Mouse (Mus musculus) adipocyte (in vitro differentiated cells): ENCODE measurements around the gene Pih1d1.

Experiments
- DNase-seq: peaks from one replicate; pipeline ENCODE4 v3.0.0-alpha.2; 2016; ENCODE audit warnings: low spot score

Gene Pih1d1

DNA sequence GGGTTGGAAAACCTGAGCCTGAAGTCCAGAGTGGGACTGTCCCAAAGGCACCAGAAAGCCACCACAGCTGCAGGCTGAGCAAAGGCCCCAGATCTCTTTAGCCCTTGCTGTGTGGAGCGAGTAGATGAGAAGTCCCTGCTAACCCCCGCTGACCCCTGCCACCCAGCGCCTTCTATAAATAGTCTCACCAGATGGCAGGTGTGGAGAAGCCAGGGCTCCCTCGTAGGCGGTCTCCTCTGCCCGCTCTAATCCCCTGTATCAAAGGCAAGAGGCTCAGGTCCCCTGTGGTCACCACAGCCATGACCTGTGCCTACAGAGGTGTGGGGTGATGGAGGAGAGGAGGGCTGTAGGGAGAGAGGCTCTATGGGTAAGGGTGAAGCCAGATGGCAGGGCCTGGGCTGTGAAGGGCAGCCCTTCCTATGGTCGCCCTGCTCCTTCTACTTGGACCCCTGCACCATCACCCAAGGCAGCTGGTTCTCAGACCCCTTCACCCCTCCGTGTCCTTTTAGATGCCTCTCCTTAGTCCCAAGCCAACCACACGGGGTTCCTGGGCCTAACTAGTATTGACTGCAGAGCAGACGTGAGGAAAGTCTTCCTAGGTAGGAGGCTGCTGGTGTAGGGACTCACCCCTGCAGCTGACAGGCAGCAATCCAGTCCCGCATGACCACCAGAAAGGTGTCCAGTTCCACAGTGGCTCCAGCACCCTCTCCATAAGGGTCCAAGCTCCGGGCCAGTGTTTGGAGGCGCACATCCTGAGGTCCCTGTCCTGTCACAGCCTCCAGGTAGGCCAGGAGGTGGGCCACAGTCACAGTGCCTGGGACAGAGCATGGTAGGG, 41.5 kb downstream of the Pih1d1 start:
- no peak for DNase-seq

DNA sequence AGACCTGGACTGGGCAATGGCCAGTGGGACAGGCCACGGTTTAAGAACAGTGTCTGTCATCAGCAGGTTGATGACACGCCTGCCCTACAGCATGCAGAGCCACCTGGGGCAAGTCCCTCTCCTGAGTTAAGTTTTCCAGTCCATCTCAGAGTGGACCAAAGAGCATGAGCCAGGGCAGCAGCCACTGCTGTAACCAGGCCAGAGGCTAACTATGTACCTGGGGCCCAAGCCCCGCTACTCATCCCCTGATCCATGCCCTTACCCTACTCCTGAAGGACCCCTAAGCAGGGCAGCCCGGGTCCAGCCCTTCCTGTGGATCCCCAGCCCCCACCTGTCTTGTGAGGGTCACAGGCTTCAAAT, 42.1 kb downstream of the Pih1d1 start:
- no peak for DNase-seq

- no peak for DNase-seq
Measured at GRCm38 (mm10) chr7:45196994-45197393, 42.9 kb downstream of the Pih1d1 start.

DNA sequence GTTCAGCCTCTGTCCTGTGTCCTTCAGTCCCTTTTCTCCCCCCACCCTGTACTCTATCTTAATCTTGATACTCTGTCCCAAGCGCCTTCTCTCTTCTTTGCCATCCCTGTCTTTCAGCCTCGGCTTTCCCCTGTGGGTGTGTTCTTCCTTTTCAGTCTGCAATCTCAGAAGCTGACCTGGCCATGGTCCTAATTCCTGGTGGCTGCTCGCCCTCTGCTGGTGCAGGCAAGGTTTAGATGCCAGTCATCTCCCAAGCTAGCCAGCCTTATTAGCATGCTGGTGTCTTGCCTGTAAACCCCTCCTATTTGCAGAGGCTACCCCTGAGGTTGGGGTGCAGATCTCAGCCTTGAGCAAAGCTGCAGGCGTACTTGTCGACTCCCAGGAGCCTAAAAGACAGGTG, 44.3 kb downstream of the Pih1d1 start:
- peak; percentile 82 for DNase-seq

DNA sequence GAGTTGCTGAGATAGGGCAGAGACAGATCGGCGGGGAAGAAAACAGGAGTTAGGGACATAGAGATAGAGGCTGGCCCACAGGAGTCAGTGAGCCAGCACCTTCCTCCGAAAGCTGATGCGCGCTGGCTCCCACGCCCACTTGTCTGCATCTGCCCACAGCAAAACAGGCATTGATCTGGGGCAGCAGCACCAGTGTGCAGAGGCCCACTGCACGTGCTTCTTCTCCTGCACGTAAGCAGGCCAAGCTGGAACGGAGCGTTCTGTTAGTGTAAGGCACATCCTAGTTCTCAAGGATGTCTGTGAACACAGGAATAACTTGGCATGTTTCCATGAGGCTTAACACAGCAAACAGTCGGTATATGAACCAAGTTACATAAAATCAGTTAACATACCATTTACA, 44.9 kb downstream of the Pih1d1 start:
- no peak for DNase-seq

- DNase-seq = no peak
Measured at GRCm38 (mm10) chr7:45202654-45203053, 48.6 kb downstream of the Pih1d1 start.

DNA sequence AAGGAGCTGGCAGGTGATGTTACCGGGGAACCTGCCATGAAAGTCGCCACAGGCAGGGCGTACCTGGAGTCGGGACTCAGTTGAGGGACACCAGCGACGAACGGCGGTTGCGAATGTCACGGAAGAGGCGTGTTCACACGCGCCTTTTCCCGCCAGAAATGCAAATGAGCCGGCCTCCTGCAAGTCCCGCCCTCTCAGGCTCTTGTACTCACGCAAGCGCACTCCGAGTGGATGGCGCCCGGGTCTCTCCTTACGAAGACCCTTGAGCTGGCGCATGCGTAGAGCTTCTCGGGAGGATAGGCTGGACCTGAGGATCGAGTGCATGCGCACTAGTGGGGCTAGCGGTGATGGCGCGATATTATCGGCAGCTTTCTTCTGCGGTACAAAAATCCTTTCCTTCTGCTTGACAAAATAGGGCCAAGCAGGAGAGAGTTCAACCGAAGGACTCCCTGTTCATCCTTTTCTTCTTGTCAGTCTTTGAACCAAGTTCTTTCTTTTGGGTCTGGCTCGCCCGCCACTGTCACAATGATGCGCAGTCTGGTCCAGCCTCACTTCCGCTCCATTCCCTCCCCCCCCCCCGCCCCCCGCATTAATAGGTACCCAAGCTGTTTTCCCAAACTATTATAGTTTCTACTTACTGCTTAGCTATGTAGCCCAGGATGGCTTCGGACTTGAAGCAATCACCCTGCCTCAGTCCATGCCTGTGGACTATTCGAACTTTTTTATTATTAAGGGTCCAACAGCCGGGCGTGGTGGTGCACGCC, 50.5 kb downstream of the Pih1d1 start, which contains the start of gene Ccdc155:
Ccdc155 (minus strand) TSS at position 513 of the 764 bp plus-strand sequence.
- no peak for DNase-seq

DNA sequence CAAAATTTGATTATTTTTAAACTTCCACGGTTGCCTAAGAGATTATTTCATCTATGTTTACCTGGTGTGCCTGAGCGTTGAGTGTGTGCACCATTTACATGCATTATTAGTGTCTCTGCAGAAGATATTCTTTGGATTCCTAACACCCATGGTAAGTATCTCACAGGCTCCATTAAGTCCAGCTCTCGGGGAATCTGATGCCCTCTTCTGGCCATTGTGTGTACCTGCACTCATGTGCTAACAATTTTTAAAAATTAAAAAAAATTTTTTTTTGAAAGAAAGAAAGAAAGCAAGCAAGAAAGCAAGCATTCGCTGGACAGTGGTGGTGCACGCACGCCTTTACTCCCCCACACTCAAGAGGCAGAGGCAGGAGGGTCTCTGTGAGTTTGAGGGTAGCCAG, 54.2 kb downstream of the Pih1d1 start:
- no peak for DNase-seq
